Mouse (Mus musculus) ES-Bruce4 (cell line): ENCODE measurements around the gene Dcaf7.

ENCODE experiments used
- EP300 ChIP-seq: IDR thresholded peaks from 2 replicates; pipeline ENCODE4 v1.6.1; 2011; ENCODE audit warnings: low read depth, low read length; ENCODE audit not compliant: insufficient read depth
- POLR2A ChIP-seq: IDR thresholded peaks from one replicate; pipeline ENCODE4 v1.8.1; 2011; ENCODE audit warnings: low read length; ENCODE audit not compliant: insufficient read depth

- no peak for TF ChIP-seq EP300
- TF ChIP-seq POLR2A = no peak
These were observed 69.4 kb downstream of the Dcaf7 start for GRCm38 (mm10) chr11:106106047-106106587.
